ENCODE assay signal across 8 mouse cellular contexts in genomic region chr11:80090555-80091164, GRCm38 (mm10). TPM values are rescaled to one million over a fixed set of nuclear protein-coding genes. Genes with fewer than 3 reads are reported as not detected.
DNase-seq lines count a peak whose midpoint lies in the region; ATAC-seq lines count a peak whose summit lies in the region.

No protein-coding gene starts in this region.

- H3K9ac ChIP-seq in lung, embryonic 15.5 days = peak overlapping the region; percentile 87
- peak overlapping the region; percentile 96 for H3K9ac ChIP-seq in forebrain, embryonic 13.5 days
- no peak overlapping the region for H3K9ac ChIP-seq in limb, embryonic 15.5 days
- peak overlapping the region; percentile 86; the same call in 1 of the 2 replicates for H3K9ac ChIP-seq in stomach, embryonic 14.5 days (replicated peaks; ENCODE audit: low read depth, low read length)

- peak overlapping the region; percentile 89 for H3K4me3 ChIP-seq in lung, embryonic 15.5 days
- peak overlapping the region; percentile 100 for H3K4me3 ChIP-seq in forebrain, embryonic 13.5 days
- H3K4me3 ChIP-seq in limb, embryonic 15.5 days = peak overlapping the region; percentile 93
- peak overlapping the region; percentile 99 for H3K4me3 ChIP-seq in stomach, embryonic 14.5 days (ENCODE audit: low read depth, low read length)

- no peak for DNase-seq in lung, postnatal 25 days (ENCODE audit: low spot score)
- DNase-seq in left cerebral cortex, adult 9 months (ENCODE audit: low spot score in 2 of 2) = no peak
- no peak for DNase-seq in cerebellum, postnatal 14 days
- no peak for DNase-seq in thymus, postnatal 36 days

- no peaks in the 10 kb centered on the region for H3K9me3 ChIP-seq in lung, embryonic 15.5 days
- H3K9me3 ChIP-seq in forebrain, embryonic 13.5 days (replicated peaks) = no peaks in the 10 kb centered on the region
- H3K9me3 ChIP-seq in limb, embryonic 15.5 days = no peaks in the 10 kb centered on the region
- no peaks in the 10 kb centered on the region for H3K9me3 ChIP-seq in stomach, embryonic 14.5 days (ENCODE audit: control insufficient read depth, low read depth, low read length)

- no peaks in the 10 kb centered on the region for H3K27me3 ChIP-seq in lung, embryonic 15.5 days
- H3K27me3 ChIP-seq in forebrain, embryonic 13.5 days = no peaks in the 10 kb centered on the region
- no peaks in the 10 kb centered on the region for H3K27me3 ChIP-seq in limb, embryonic 15.5 days
- H3K27me3 ChIP-seq in stomach, embryonic 14.5 days (ENCODE audit: control insufficient read depth, insufficient read depth, low read length) = no peaks in the 10 kb centered on the region

- H3K4me2 ChIP-seq in lung, embryonic 15.5 days = peak overlapping the region; percentile 62
- H3K4me2 ChIP-seq in forebrain, embryonic 13.5 days = peak overlapping the region; percentile 91
- peak overlapping the region; percentile 77 for H3K4me2 ChIP-seq in limb, embryonic 15.5 days
- H3K4me2 ChIP-seq in stomach, embryonic 14.5 days (replicated peaks; ENCODE audit: low read depth, low read length) = peak overlapping the region; percentile 80

- WGBS in lung, embryonic 15.5 days = 41% methylated on average over 3 of the region's 3 CpGs
- 45% methylated on average over 3 of the region's 3 CpGs for WGBS in forebrain, embryonic 13.5 days
- WGBS in limb, embryonic 15.5 days = 57% methylated on average over 3 of the region's 3 CpGs
- WGBS in stomach, embryonic 14.5 days = 59% methylated on average over 3 of the region's 3 CpGs

- peaks cover 13% of the 10 kb centered on the region for H3K4me1 ChIP-seq in lung, embryonic 15.5 days
- peaks cover 18% of the 10 kb centered on the region for H3K4me1 ChIP-seq in forebrain, embryonic 13.5 days
- H3K4me1 ChIP-seq in limb, embryonic 15.5 days = no peaks in the 10 kb centered on the region
- peaks cover 9% of the 10 kb centered on the region; the same call in 1 of the 2 replicates for H3K4me1 ChIP-seq in stomach, embryonic 14.5 days (ENCODE audit: control insufficient read depth, insufficient read depth, low read length)

- ATAC-seq in lung, embryonic 15.5 days (ENCODE audit: borderline replicate concordance, extremely low read depth, low FRiP score, low TSS enrichment) = no peak
- ATAC-seq in forebrain, embryonic 13.5 days = no peak
- no peak for ATAC-seq in limb, embryonic 15.5 days (ENCODE audit: insufficient number of reproducible peaks, low FRiP score, low TSS enrichment, low read depth)
- no peak for ATAC-seq in stomach, embryonic 14.5 days (ENCODE audit: insufficient number of reproducible peaks, insufficient read depth, low FRiP score, low read depth)

- H3K27ac ChIP-seq in lung, embryonic 15.5 days = no peak overlapping the region
- H3K27ac ChIP-seq in forebrain, embryonic 13.5 days = no peak overlapping the region
- H3K27ac ChIP-seq in limb, embryonic 15.5 days = no peak overlapping the region
- H3K27ac ChIP-seq in stomach, embryonic 14.5 days (ENCODE audit: low read length) = no peak overlapping the region

- H3K36me3 ChIP-seq in lung, embryonic 15.5 days = peaks cover 19% of the 10 kb centered on the region
- peaks cover 17% of the 10 kb centered on the region for H3K36me3 ChIP-seq in forebrain, embryonic 13.5 days (ENCODE audit: poor library complexity, severe bottlenecking)
- no peaks in the 10 kb centered on the region for H3K36me3 ChIP-seq in limb, embryonic 15.5 days
- H3K36me3 ChIP-seq in stomach, embryonic 14.5 days (ENCODE audit: control insufficient read depth, insufficient read depth, low read length) = peaks cover 3% of the 10 kb centered on the region; the same call in 1 of the 2 replicates

RNA-seq across cellular contexts. Expression of gene Atad5, which starts 1.5 kb away (rescaled TPM):
- polyA plus RNA-seq in lung, embryonic 15.5 days (2015; fragmentation: Nextera tagmentation; extraction: Ambion mirVana) = 10.8 and 11.4 TPM in 2 replicates
- 13.2 and 14.0 TPM in 2 replicates for polyA plus RNA-seq in forebrain, embryonic 13.5 days (2015; fragmentation: Nextera tagmentation; extraction: Ambion mirVana)
- 8.7 and 9.3 TPM in 2 replicates for polyA plus RNA-seq in limb, embryonic 15.5 days (2015; fragmentation: Nextera tagmentation; extraction: Ambion mirVana)
- 15.1 and 16.3 TPM in 2 replicates for polyA plus RNA-seq in stomach, embryonic 14.5 days (2014; fragmentation: Nextera tagmentation; extraction: Ambion mirVana)

RNA-seq across cellular contexts. Expression of gene Crlf3, which starts 9.9 kb away (rescaled TPM):
- polyA plus RNA-seq in lung, embryonic 15.5 days (2015; fragmentation: Nextera tagmentation; extraction: Ambion mirVana) = 40.8 and 43.9 TPM in 2 replicates
- 24.1 and 24.8 TPM in 2 replicates for polyA plus RNA-seq in forebrain, embryonic 13.5 days (2015; fragmentation: Nextera tagmentation; extraction: Ambion mirVana)
- 44.2 and 44.4 TPM in 2 replicates for polyA plus RNA-seq in limb, embryonic 15.5 days (2015; fragmentation: Nextera tagmentation; extraction: Ambion mirVana)
- polyA plus RNA-seq in stomach, embryonic 14.5 days (2014; fragmentation: Nextera tagmentation; extraction: Ambion mirVana) = 29.4 and 29.6 TPM in 2 replicates

RNA-seq across cellular contexts. Expression of gene Tefm, which starts 51.3 kb away (rescaled TPM):
- 28.2 and 29.2 TPM in 2 replicates for polyA plus RNA-seq in lung, embryonic 15.5 days (2015; fragmentation: Nextera tagmentation; extraction: Ambion mirVana)
- polyA plus RNA-seq in forebrain, embryonic 13.5 days (2015; fragmentation: Nextera tagmentation; extraction: Ambion mirVana) = 29.6 and 30.0 TPM in 2 replicates
- polyA plus RNA-seq in limb, embryonic 15.5 days (2015; fragmentation: Nextera tagmentation; extraction: Ambion mirVana) = 27.1 and 28.3 TPM in 2 replicates
- polyA plus RNA-seq in stomach, embryonic 14.5 days (2014; fragmentation: Nextera tagmentation; extraction: Ambion mirVana) = 25.9 and 28.2 TPM in 2 replicates
